Mouse (Mus musculus) kidney, postnatal 4 days (tissue): ENCODE measurements around the gene Fyttd1.
"Not testable (repeated sequence)": the region's sequence is repeated elsewhere in the genome, so short reads cannot be mapped to it uniquely, and the experiment has no call there.

ENCODE experiments used
- DNase-seq, 2 experiments: peaks; one replicate each; pipeline ENCODE4 v3.0.0; 2021; ENCODE audit warnings: mixed read lengths in 2 of 2

The Fyttd1 gene

GRCm38 (mm10) chr16:32878972-32879926 lies 1.9 kb downstream of the Fyttd1 start:
- no peak for DNase-seq

GRCm38 (mm10) chr16:32881538-32881937 lies 4.2 kb downstream of the Fyttd1 start:
- no peak for DNase-seq

- DNase-seq, result no peak
These were observed 10.7 kb downstream of the Fyttd1 start for GRCm38 (mm10) chr16:32887996-32888395.

GRCm38 (mm10) chr16:32889881-32890280 lies 12.6 kb downstream of the Fyttd1 start:
- DNase-seq, result no peak

GRCm38 (mm10) chr16:32896126-32896525 lies 18.8 kb downstream of the Fyttd1 start:
- no peak for DNase-seq

- no peak for DNase-seq
These were observed 24.2 kb downstream of the Fyttd1 start for GRCm38 (mm10) chr16:32901360-32902050.

GRCm38 (mm10) chr16:32902051-32902428 lies 24.7 kb downstream of the Fyttd1 start:
- no peak for DNase-seq

- no peak for DNase-seq
These were observed 28.9 kb downstream of the Fyttd1 start for GRCm38 (mm10) chr16:32906186-32906585.

- DNase-seq, result peak; percentile 11 to 24
These were observed 29.4 kb downstream of the Fyttd1 start for GRCm38 (mm10) chr16:32906727-32907126.

GRCm38 (mm10) chr16:32913212-32913611 lies 35.9 kb downstream of the Fyttd1 start:
- DNase-seq, result no peak

GRCm38 (mm10) chr16:32913937-32914881 lies 36.9 kb downstream of the Fyttd1 start, which contains the start of gene Lrch3:
Gene Lrch3 (plus strand): TSS chr16:32914100.
- DNase-seq, result peak; percentile 98

GRCm38 (mm10) chr16:32915292-32916068 lies 38.2 kb downstream of the Fyttd1 start:
- no peak for DNase-seq

GRCm38 (mm10) chr16:32926629-32927028 lies 49.3 kb downstream of the Fyttd1 start:
- not testable (repeated sequence) for DNase-seq

GRCm38 (mm10) chr16:32927044-32927443 lies 49.7 kb downstream of the Fyttd1 start:
- DNase-seq, result no peak

GRCm38 (mm10) chr16:32929918-32930317 lies 52.6 kb downstream of the Fyttd1 start:
- DNase-seq, result no peak

- DNase-seq, result no peak
These were observed 57.2 kb downstream of the Fyttd1 start for GRCm38 (mm10) chr16:32934470-32934869.

- DNase-seq, result no peak
These were observed 57.8 kb downstream of the Fyttd1 start for GRCm38 (mm10) chr16:32935088-32935487.

- no peak for DNase-seq
These were observed 60.1 kb downstream of the Fyttd1 start for GRCm38 (mm10) chr16:32937358-32937757.

GRCm38 (mm10) chr16:32939301-32939700 lies 62.0 kb downstream of the Fyttd1 start:
- DNase-seq, result peak in 1 of 2 experiments; percentile 19

GRCm38 (mm10) chr16:32939716-32940115 lies 62.4 kb downstream of the Fyttd1 start:
- not testable (repeated sequence) for DNase-seq

- DNase-seq, result not testable (repeated sequence)
These were observed 63.9 kb downstream of the Fyttd1 start for GRCm38 (mm10) chr16:32941226-32941625.

GRCm38 (mm10) chr16:32942694-32943093 lies 65.4 kb downstream of the Fyttd1 start:
- DNase-seq, result no peak
